Mouse (Mus musculus) bone marrow macrophage, adult 2 months (primary cell): ENCODE results near the gene Ncapd2. TPM values are rescaled to one million over a fixed set of nuclear protein-coding genes. Genes with fewer than 3 reads are reported as not detected.
A peak's percentile ranks its signal among the peaks of the same experiment; 100 is the strongest.

Experiments used
- H3K27ac ChIP-seq: 2 replicates; pipeline ENCODE4 v1.5.1; 2012; ENCODE audit warnings: low read depth, low read length; ENCODE audit not compliant: insufficient read depth
- H3K4me1 ChIP-seq: 2 replicates; pipeline ENCODE4 v1.6.1; 2012; ENCODE audit warnings: low read length; ENCODE audit not compliant: control insufficient read depth, insufficient read depth
- H3K4me3 ChIP-seq: 2 replicates; pipeline ENCODE4 v1.5.1; 2012; ENCODE audit warnings: mild to moderate bottlenecking, low read length, moderate library complexity; ENCODE audit not compliant: insufficient read depth
- CTCF ChIP-seq: IDR thresholded peaks from 2 replicates; pipeline ENCODE4 v1.5.1; 2012; ENCODE audit warnings: low read depth, mild to moderate bottlenecking, low read length, moderate library complexity
- POLR2A ChIP-seq: IDR thresholded peaks from 2 replicates; pipeline ENCODE4 v1.6.1; 2012; ENCODE audit warnings: mild to moderate bottlenecking, low read depth, low read length, borderline replicate concordance
- polyA plus RNA-seq: library from polyadenylated mRNA; stranded (reverse); fragments of >200 nt; gene quantifications from 2 replicates; pipeline ENCODE4 v1.2.4, GENCODE M21; 2012; ENCODE audit not compliant: missing spikeins, insufficient read depth, insufficient read length

The Ncapd2 gene
- polyA plus RNA-seq, 1 experiment = 83.1 TPM

- TF ChIP-seq POLR2A = no peak
- no peak for TF ChIP-seq CTCF
- Histone ChIP-seq H3K27ac (peak within 1 kb of the TSS; percentile 71), H3K4me3 (peak within 1 kb of the TSS; percentile 75), H3K4me1 (peaks cover 10% of the 10 kb centered on the region)
These were observed 39.9 kb upstream of the Ncapd2 start, which contains the start of gene Tapbpl for GRCm38 (mm10) chr6:125231117-125232044. Gene Tapbpl (minus strand): TSS chr6:125231860.

DNA sequence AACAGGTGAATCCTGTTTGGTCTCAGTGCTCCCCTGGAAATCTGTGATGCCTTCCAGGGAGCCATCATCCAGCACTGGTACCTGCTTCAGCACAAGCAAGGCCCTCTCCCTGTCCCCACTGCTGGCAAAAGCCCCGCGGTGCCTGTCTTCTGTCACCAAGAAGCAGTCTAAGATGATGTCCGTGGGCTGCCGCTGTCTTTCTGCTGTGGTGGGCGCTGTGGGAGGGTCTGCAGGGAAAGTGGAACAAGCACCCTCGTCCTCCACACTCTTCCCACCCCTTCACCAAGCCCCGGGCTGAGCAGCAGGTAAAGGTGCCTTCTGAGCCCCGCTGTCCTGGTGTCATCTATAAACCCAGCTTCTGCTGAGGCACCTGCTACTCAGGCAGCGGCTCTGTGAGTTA lies 39.1 kb upstream of the Ncapd2 start:
- peaks cover 10% of the 10 kb centered on the region for H3K4me1 ChIP-seq
- H3K4me3 ChIP-seq = no peak overlapping the region
- TF ChIP-seq CTCF = no peak
- TF ChIP-seq POLR2A = no peak
- H3K27ac ChIP-seq = no peak overlapping the region

GRCm38 (mm10) chr6:125225518-125226115 lies 34.1 kb upstream of the Ncapd2 start:
- Histone ChIP-seq H3K27ac (no peak overlapping the region), H3K4me3 (no peak overlapping the region), H3K4me1 (peaks cover 6% of the 10 kb centered on the region; the same call in 1 of the 2 replicates)
- TF ChIP-seq POLR2A = no peak

GRCm38 (mm10) chr6:125222577-125222976 lies 31.1 kb upstream of the Ncapd2 start:
- Histone ChIP-seq H3K27ac (no peak overlapping the region), H3K4me1 (peaks cover 9% of the 10 kb centered on the region), H3K4me3 (no peak overlapping the region)
- no peak for TF ChIP-seq POLR2A
- no peak for TF ChIP-seq CTCF

- H3K27ac ChIP-seq = no peak overlapping the region
- TF ChIP-seq CTCF (no peak), POLR2A (no peak)
- H3K4me3 ChIP-seq = no peak overlapping the region
- H3K4me1 ChIP-seq = peaks cover 9% of the 10 kb centered on the region
These were observed 30.6 kb upstream of the Ncapd2 start for GRCm38 (mm10) chr6:125222146-125222545.

- no peak overlapping the region for H3K27ac ChIP-seq
- H3K4me3 ChIP-seq = no peak overlapping the region
- H3K4me1 ChIP-seq = peaks cover 16% of the 10 kb centered on the region
- no peak for TF ChIP-seq CTCF
- TF ChIP-seq POLR2A = no peak
These were observed 29.7 kb upstream of the Ncapd2 start for GRCm38 (mm10) chr6:125221115-125221745.

- TF ChIP-seq CTCF (no peak), POLR2A (no peak)
- Histone ChIP-seq H3K4me1 (peaks cover 16% of the 10 kb centered on the region), H3K27ac (peak overlapping the region; percentile 14; the same call in 1 of the 2 replicates), H3K4me3 (no peak overlapping the region)
These were observed 27.5 kb upstream of the Ncapd2 start for GRCm38 (mm10) chr6:125218963-125219362.

GRCm38 (mm10) chr6:125217899-125218298 lies 26.4 kb upstream of the Ncapd2 start:
- Histone ChIP-seq H3K4me3 (no peak overlapping the region), H3K27ac (no peak overlapping the region), H3K4me1 (peaks cover 16% of the 10 kb centered on the region)
- no peak for TF ChIP-seq POLR2A
- TF ChIP-seq CTCF = no peak

- Histone ChIP-seq H3K4me3 (peak overlapping the region; percentile 47; the same call in 1 of the 2 replicates), H3K27ac (no peak overlapping the region), H3K4me1 (peaks cover 16% of the 10 kb centered on the region)
- TF ChIP-seq POLR2A (no peak), CTCF (no peak)
These were observed 25.4 kb upstream of the Ncapd2 start for GRCm38 (mm10) chr6:125216898-125217297.
